Mouse (Mus musculus): ENCODE measurements at regions not wholly inside any gene's neighbourhood (a gene's known extent, or its start where the extent isn't known, plus 50 kb on each side); places are given as distances from the start of the nearest gene placed in this dataset.

- TF ChIP-seq CTCF (IDR thresholded peaks at IDR 0.05; ENCODE audit: low read depth) (no peak), EP300 (IDR thresholded peaks at IDR 0.05; ENCODE audit: low read depth) (no peak)
Observed at GRCm38 (mm10) chr11:31464844-31465243, 95.0 kb upstream of the Stc2 start.

All from liver, postnatal 0 days (tissue).